Mouse (Mus musculus) cortical plate, adult 2 months (tissue): ENCODE results near the gene Apba3.

ENCODE experiments used
- CTCF ChIP-seq: fragments of 200-500 bp; IDR thresholded peaks from 2 replicates; pipeline ENCODE4 v1.5.1; 2011; ENCODE audit warnings: mild to moderate bottlenecking, control low read depth, low read length; ENCODE audit not compliant: insufficient read depth; ENCODE audit errors: extremely low read depth
- POLR2A ChIP-seq: fragments of 200-500 bp; IDR thresholded peaks from 2 replicates; pipeline ENCODE4 v1.6.1; 2011; ENCODE audit warnings: mild to moderate bottlenecking, low read length, control low read depth; ENCODE audit not compliant: insufficient read depth; ENCODE audit errors: extremely low read depth

GRCm38 (mm10) chr10:81261025-81261424 is 5.7 kb upstream of the Apba3 start:
- TF ChIP-seq CTCF (no peak), POLR2A (no peak)
